Mouse (Mus musculus) brain, embryonic 14.5 days (tissue): ENCODE results near the gene Fam114a2. TPM values are rescaled to one million over a fixed set of nuclear protein-coding genes. Genes with fewer than 3 reads are reported as not detected.
A peak's percentile ranks its signal among the peaks of the same experiment; 100 is the strongest.
"Not testable (repeated sequence)": the region's sequence is repeated elsewhere in the genome, so short reads cannot be mapped to it uniquely, and the experiment has no call there.

ENCODE experiments used
- DNase-seq: peaks from one replicate; pipeline ENCODE4 v3.0.0-alpha.2; 2011; ENCODE audit warnings: low read depth
- CTCF ChIP-seq: fragments of 200-500 bp; IDR thresholded peaks from 2 replicates; pipeline ENCODE4 v1.5.1; 2012; ENCODE audit warnings: inconsistent platforms, mild to moderate bottlenecking, moderate library complexity, borderline replicate concordance; ENCODE audit not compliant: insufficient read depth, insufficient read length; ENCODE audit errors: extremely low read depth
- POLR2A ChIP-seq: fragments of 200-500 bp; IDR thresholded peaks from 2 replicates; pipeline ENCODE4 v1.6.1; 2012; ENCODE audit warnings: mild to moderate bottlenecking, inconsistent platforms, borderline replicate concordance; ENCODE audit not compliant: poor library complexity, insufficient read depth, insufficient read length, severe bottlenecking; ENCODE audit errors: extremely low read depth
- polyA plus RNA-seq: library from polyadenylated mRNA; depleted of rRNA; stranded (reverse); fragments of >200 nt; gene quantifications from 2 replicates; pipeline ENCODE4 v1.2.3, GENCODE M21; 2012; rRNA removed

Gene Fam114a2
- 62.8 and 82.5 TPM in 2 replicates for polyA plus RNA-seq

DNA sequence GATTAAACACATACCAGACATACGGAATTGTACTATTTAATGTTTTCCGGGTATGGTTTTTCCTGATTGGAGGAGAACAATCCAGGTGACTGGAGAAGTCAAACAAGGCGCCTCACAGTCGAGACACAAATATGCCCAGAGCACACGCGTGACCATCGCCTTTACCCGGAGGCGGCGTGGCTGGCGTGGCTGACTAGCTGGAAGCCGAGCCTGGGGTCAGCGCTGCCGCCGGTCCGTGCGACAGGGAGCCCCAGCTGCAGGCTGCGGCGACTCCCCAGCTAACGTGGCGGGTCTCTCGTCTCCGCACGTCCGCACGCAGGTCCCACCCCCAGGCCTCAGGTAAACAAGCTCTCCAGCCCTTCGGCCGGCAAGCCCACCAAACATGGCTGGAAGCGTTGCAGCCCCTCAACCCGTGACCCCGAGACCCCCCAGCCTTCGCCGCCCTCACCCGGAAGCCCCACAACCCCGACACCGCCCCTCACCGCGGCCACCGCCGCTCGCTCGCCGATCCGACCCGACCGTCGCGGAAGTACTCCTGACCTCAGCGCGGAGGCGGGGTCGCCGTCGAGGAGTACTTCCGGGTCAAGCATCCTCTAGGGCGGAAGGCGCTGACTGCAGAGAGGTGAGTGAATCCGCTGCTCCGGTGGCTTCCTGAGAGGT lies at the start of gene Fam114a2, which contains the start of gene Mfap3:
Gene Fam114a2 (minus strand): TSS at position 527 of the 660 bp plus-strand sequence.
Gene Mfap3 (plus strand): TSS at position 574 of the 660 bp plus-strand sequence.
- peak; percentile 96 for DNase-seq
- TF ChIP-seq CTCF (no peak), POLR2A (peak; percentile 83)

DNA sequence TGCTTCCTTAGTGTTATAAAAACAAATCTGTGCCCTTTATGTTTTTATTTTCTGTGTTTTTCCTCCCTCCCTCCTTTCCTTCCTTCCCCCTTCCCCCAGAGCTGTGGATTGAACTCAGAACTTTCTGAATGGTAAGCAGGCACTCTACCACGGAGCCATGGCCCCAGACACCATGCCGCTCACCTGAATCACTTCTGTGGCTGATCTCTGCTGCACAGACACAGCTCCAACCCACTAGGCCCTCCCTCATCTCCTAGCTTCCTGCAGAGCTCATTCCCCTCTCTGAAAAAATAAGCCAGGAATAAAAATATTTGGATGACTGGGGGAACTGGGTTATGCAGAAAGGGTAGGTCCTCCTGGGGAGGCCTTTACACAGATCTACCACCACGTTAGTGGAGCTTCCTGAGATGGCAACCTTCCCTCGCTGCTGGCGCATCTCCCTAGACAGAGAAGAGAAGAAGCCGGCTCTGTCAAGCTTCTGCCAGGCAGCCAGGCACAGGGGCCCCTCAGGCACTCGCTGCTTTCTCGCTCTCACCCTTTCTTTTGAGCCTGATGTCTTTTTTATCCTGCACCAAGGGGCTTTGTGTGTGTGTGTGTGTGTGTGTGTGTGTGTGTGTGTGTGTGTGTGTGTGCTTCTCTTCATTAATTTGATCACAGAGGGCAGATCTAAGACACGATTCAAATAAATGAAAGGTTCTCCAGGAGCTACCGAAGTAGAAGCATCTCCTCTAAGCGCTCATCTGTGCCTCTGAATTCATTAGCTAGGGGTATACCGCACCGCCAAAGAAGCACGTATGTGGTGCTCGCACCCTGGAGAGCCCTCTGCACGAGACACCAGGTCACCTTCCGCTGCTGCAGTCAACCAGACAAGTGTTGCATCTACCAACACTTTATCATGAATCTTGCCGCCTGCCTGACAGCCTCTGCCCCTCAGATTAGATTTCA lies 47.9 kb upstream of the Fam114a2 start:
- DNase-seq, result peak; percentile 76
- TF ChIP-seq CTCF, result no peak

DNA sequence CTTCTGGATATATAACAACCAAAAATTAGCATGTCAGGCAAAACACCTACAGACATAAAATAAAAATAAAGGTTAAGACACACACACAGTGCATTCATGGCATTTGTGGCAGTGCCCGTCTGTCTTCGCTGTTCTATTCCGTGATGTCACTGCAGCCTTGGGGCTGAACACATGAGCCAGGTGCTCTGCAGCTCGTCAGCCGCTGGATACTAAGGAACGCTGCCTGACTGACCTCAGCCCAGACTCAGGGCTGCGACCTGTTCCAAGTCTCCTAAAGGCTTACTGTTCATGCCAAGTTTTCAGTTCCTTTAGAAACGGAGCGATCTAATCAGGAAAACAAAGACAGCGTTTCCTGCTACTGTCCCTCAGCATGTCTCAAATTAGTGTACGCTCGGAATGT lies 46.1 kb upstream of the Fam114a2 start:
- TF ChIP-seq POLR2A (no peak), CTCF (no peak)
- DNase-seq, result peak; percentile 54

DNA sequence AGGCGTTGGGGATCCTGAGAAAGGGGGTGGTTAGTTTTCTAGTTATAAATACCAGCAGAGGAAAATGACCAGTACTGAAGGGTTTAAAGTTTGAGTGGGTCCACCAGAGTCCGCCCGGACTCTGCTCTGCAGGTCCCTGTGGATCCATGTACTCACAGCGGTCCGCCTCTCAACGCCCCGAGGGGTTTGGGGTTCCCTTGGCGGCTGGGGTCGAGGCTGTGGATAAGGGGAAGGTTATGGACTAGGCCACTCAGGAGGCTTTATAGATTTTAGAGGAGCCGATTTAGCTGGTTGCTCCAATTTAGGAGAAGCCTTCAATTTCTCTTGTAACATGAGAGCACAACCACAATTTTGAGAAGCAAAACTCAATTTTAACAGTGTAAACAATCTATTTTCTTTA lies 39.5 kb upstream of the Fam114a2 start:
- not testable (repeated sequence) for DNase-seq

DNA sequence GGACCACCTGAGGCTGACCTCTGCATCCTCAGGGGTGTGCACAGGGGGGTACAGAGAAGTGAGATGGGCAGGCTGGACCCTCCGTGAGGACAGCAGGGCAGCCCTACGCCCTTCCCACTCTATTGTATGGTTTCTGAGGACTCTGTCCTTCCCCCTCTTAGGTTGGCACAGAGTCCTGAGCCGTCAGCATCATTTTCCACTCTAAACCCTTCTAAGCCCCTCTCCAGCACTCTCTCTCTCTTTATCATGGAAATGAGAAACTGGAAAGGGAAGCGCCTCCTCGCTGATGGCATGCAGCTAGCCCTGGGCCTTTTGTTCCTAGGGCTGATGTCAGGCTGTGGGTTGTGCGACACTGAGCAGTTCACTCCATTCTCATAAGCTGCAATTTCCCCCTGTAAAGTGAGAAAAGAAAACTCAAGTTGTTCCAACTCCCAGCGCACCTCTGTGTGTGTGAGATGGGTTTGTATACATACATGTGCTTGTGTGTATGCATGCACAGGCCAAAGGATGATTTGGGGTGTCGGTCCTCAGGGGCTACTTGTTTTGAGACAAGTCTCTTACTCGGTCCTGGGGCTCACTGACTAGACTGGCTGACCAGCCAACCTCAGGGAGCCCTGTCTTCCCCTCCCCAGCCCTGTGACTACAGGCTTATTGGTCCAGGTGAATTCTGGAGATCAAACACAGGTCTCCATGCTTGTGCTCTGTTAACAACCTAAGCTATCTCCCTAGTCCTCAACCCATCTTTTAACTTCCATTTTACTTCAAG lies 34.8 kb upstream of the Fam114a2 start:
- TF ChIP-seq POLR2A (no peak), CTCF (no peak)
- DNase-seq, result peak; percentile 91

DNA sequence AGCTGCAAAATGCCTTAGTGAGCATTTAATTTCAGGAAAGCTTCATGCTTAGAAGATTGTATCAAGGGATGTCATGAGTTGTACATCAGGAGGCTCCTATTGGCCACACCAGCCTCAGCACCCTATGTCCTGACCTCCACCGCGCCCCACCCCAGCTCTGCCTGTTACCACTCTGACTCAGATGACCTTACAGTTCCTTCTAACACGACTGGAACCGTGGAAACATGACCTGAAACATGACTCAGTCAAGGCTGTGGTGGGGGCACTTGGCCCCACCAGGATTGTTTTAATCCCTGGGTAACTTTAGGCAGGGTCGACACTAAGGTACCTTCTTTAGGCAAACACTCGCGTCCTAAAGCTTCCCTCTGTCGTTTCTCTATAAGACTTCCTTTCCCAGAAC lies 32.6 kb upstream of the Fam114a2 start:
- no peak for DNase-seq

DNA sequence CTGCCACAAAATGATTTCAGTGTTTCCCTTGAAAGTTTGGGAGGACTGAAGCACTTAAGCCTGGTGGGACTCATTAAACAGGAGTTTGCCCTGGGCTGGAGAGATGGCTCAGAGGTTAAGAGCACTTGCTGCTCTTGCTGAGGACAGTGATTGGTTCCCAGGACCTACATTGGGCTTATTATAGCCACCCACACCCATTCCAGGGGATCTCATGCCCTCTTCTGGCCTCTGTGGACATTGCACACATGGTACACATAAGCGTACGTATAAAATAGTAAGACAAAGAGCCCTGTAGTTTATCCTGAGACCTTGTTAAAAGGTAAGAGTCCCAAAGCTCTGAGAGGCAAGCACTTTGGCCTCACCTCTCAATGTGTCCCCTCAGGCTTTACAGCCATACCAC lies 31.8 kb upstream of the Fam114a2 start:
- no peak for TF ChIP-seq POLR2A
- TF ChIP-seq CTCF, result peak; percentile 27; the same call in 1 of the 2 replicates
- no peak for DNase-seq

More for the DNA sequence above, 32.6 kb upstream of the Fam114a2 start:
- TF ChIP-seq CTCF, result no peak
- no peak for TF ChIP-seq POLR2A

DNA sequence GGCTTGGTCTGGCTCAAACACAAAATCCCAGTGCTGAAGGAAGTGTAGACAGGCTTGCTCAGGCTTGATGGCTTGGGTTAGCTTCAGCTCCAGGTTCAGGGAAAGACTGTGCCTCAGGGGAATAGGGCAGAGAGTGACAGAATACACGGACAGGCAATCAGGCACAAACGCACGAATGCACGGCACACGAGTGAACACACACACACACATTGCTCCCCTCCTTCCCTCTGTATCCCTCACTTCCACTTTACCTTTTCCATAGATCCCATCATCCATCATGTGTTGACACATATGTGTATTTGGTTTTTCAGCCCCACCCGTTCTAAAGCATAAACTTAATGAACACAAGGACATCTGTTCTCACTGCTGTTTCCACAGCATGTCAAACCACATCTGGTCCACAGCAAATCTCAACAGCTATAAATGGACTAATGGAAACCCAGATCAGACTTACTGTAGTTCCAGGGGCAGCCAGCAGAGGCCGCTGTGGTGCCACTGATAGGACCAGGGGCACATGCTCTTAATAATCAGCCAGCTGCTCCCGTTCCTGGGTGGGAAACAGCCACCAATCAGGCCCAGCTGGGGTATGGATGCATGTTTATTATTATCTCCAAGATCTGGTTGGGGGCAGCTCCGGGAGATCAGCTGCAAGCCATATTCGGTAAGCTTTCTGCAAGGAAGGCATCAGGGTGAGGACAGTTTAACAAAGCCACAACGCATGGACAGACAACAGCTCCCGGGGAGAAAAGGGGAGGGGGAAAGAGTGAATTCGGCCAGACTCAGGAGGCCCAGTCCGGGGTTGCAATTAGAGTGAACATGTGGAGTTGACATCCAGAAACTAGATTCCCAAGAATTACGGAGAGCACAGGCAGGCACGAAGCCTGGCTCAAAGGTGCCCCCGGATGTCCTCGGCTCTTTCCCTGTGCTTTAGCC lies 30.5 kb upstream of the Fam114a2 start:
- TF ChIP-seq POLR2A (no peak), CTCF (peak; percentile 95)

DNA sequence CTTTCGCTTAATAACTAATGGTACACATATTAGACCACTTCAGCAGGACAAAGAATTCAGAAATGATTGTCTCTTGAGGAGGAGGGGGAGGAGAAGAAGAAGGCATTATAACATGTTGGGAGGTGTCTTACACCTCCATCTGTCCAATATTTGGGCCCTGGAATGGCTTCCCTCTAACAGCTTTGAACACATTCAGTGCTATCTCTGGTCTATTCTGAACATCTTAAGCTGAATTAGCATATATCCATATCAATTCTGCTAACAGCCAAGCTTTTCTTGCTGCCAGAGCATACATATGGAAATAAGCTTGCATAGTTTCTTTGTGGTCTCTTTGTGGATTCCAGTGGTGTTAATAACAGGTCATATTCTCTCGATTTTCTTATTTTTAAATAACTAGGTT lies 22.3 kb upstream of the Fam114a2 start:
- DNase-seq, result peak; percentile 72
- no peak for TF ChIP-seq CTCF
- TF ChIP-seq POLR2A, result no peak

More for the DNA sequence above, 30.5 kb upstream of the Fam114a2 start:
- peak; percentile 94 for DNase-seq

DNA sequence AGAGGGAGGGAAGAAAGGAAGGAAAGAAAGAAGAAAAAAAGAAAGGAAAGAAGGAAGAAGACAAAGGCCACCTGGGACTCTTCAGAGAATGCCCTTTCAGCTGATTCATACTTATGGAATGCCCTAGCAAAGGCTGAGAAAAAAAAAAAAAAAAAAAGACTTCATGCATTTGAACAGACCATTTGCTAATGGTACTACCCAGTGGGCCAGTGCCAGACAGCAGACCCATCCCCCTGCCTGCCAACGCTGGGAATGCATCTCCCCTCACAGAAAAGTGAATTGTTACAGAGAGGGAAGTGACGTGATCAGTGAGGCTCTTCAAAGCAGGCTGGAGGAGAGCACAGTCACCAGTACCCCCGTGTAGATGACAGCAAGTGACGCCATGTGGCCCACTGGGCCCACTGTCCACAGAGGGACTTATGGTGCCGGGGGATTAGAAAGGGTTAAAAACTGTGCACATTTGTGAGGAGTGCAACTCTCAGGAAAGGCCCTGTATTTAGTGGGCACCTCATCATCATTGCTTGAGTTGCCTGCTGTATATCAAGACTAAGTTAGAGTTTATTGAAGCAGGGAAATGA lies 21.5 kb upstream of the Fam114a2 start:
- TF ChIP-seq CTCF, result no peak
- TF ChIP-seq POLR2A, result no peak
- DNase-seq, result no peak
